8 mouse cellular contexts compared by ENCODE assay signal in genomic region chr6:72185893-72186490, GRCm38 (mm10). TPM values are rescaled to one million over a fixed set of nuclear protein-coding genes. Genes with fewer than 3 reads are reported as not detected.
DNase-seq lines count a peak whose midpoint lies in the region; ATAC-seq lines count a peak whose summit lies in the region.

No protein-coding gene starts in this region.

- no peak overlapping the region for H3K4me2 ChIP-seq in limb, embryonic 11.5 days (ENCODE audit: low read depth, severe bottlenecking)
- no peak overlapping the region for H3K4me2 ChIP-seq in midbrain, embryonic 16.5 days (ENCODE audit: low read length)

- 4% methylated on average over 6 of the region's 6 CpGs for WGBS in limb, embryonic 11.5 days
- WGBS in midbrain, embryonic 16.5 days = 0% methylated on average over 6 of the region's 6 CpGs

- H3K4me3 ChIP-seq in limb, embryonic 11.5 days (ENCODE audit: low read depth, low read length) = no peak overlapping the region
- H3K4me3 ChIP-seq in midbrain, embryonic 16.5 days (ENCODE audit: low read depth, low read length) = no peak overlapping the region

- 0 out of 2 replicates have a peak, but pooled peaks have one; percentile 40 for ATAC-seq in limb, embryonic 11.5 days (ENCODE audit: insufficient number of reproducible peaks, low FRiP score, low TSS enrichment, low read depth)
- ATAC-seq in midbrain, embryonic 16.5 days = peak; percentile 86

- no peak overlapping the region for H3K9ac ChIP-seq in limb, embryonic 11.5 days (ENCODE audit: low read length)
- H3K9ac ChIP-seq in midbrain, embryonic 16.5 days (ENCODE audit: low read depth, low read length) = no peak overlapping the region

- no peaks in the 10 kb centered on the region for H3K27me3 ChIP-seq in limb, embryonic 11.5 days (ENCODE audit: control insufficient read depth, insufficient read depth, low read length)
- H3K27me3 ChIP-seq in midbrain, embryonic 16.5 days (ENCODE audit: control insufficient read depth, insufficient read depth, low read depth, low read length) = 0 out of 2 replicates have a peak, but pooled peaks cover 7% of the 10 kb centered on the region

- H3K9me3 ChIP-seq in limb, embryonic 11.5 days (ENCODE audit: control insufficient read depth, low read length) = no peaks in the 10 kb centered on the region
- no peaks in the 10 kb centered on the region for H3K9me3 ChIP-seq in midbrain, embryonic 16.5 days (replicated peaks; ENCODE audit: control insufficient read depth, low read length, poor library complexity, severe bottlenecking)

- no peaks in the 10 kb centered on the region for H3K36me3 ChIP-seq in limb, embryonic 11.5 days (ENCODE audit: control insufficient read depth, insufficient read depth, low read length)
- H3K36me3 ChIP-seq in midbrain, embryonic 16.5 days (ENCODE audit: control insufficient read depth, insufficient read depth, low read length) = no peaks in the 10 kb centered on the region

- H3K27ac ChIP-seq in limb, embryonic 11.5 days (replicated peaks; ENCODE audit: low read depth, low read length) = no peak overlapping the region
- H3K27ac ChIP-seq in midbrain, embryonic 16.5 days (ENCODE audit: low read length) = no peak overlapping the region

- peak; percentile 86 for DNase-seq in 3T3-L1 (ENCODE audit: low read depth, low spot score)
- DNase-seq in adrenal gland, adult 8-10 months = peak; percentile 45
- peak; percentile 79 for DNase-seq in embryo, embryonic 11 days
- DNase-seq in heart, adult 18-20 months = peak; percentile 75 to 95
- DNase-seq in kidney, adult 18-20 months = peak; percentile 88
- peak; percentile 95 for DNase-seq in limb, embryonic 11.5 days (ENCODE audit: low spot score)
- peak; percentile 59 to 77 for DNase-seq in spleen, postnatal 14 days (ENCODE audit: low spot score in 2 of 2)

- H3K4me1 ChIP-seq in limb, embryonic 11.5 days (ENCODE audit: control insufficient read depth, insufficient read depth, low read length) = peaks cover 37% of the 10 kb centered on the region
- peaks cover 6% of the 10 kb centered on the region for H3K4me1 ChIP-seq in midbrain, embryonic 16.5 days (ENCODE audit: control insufficient read depth, insufficient read depth, low read length)

RNA-seq across cellular contexts. Expression of gene Atoh8, which starts 49.4 kb away (rescaled TPM):
- 1 to 10 TPM; 1.8 to 3.9 (median 2.2) TPM for total RNA-seq in adrenal gland, adult 8-10 months (2022)
- total RNA-seq in heart, adult 18-20 months (2021) = 1 to 10 TPM; 8.3 to 9.1 TPM
- polyA plus RNA-seq in limb, embryonic 11.5 days (2014; fragmentation: Nextera tagmentation; extraction: Ambion mirVana) = 22.3 and 22.9 TPM in 2 replicates
- polyA plus RNA-seq in midbrain, embryonic 16.5 days (2015; fragmentation: Nextera tagmentation; extraction: Ambion mirVana) = 1.8 and 2.1 TPM in 2 replicates

Comparison
In these comparisons a context has a peak if more than half of its experiments do, and no peak if none do; other contexts are left out.
1. DNase-seq: peak in every context shown above with its lines; median percentile 95 in limb, embryonic 11.5 days; 88 in kidney, adult 18-20 months; 86 in 3T3-L1; 85 in heart, adult 18-20 months; 79 in embryo, embryonic 11 days; 68 in spleen, postnatal 14 days; 45 in adrenal gland, adult 8-10 months.